Mouse (Mus musculus) E14TG2a.4 (cell line): ENCODE measurements around the gene Lhpp.

Experiments
- H3K27me3 ChIP-seq: 2 replicates; pipeline ENCODE4 v1.6.1; 2014; ENCODE audit warnings: low read length, control low read depth; ENCODE audit not compliant: insufficient read depth
- H3K36me3 ChIP-seq: 2 replicates; pipeline ENCODE4 v1.6.1; 2014; ENCODE audit warnings: low read length, control low read depth; ENCODE audit not compliant: insufficient read depth
- H3K4me1 ChIP-seq: replicated peaks from 2 replicates; pipeline ENCODE4 v1.6.1; 2014; ENCODE audit warnings: low read depth, low read length, control low read depth
- H3K4me3 ChIP-seq: replicated peaks from 2 replicates; pipeline ENCODE4 v1.5.1; 2014; ENCODE audit warnings: mild to moderate bottlenecking, low read length
- H3K9me3 ChIP-seq: 2 replicates; pipeline ENCODE4 v1.6.1; 2014; ENCODE audit warnings: low read length, control low read depth
- CTCF ChIP-seq: conservative IDR thresholded peaks from 2 replicates; pipeline ENCODE4 v1.5.1; 2014; ENCODE audit warnings: low read length
- NANOG ChIP-seq: IDR thresholded peaks from 2 replicates; pipeline ENCODE4 v1.6.1; 2014; ENCODE audit warnings: borderline replicate concordance, low read length, mixed read lengths
- POU5F1 ChIP-seq: IDR thresholded peaks from 2 replicates; pipeline ENCODE4 v1.6.1; 2014; ENCODE audit warnings: low read length, borderline replicate concordance

Gene Lhpp

DNA sequence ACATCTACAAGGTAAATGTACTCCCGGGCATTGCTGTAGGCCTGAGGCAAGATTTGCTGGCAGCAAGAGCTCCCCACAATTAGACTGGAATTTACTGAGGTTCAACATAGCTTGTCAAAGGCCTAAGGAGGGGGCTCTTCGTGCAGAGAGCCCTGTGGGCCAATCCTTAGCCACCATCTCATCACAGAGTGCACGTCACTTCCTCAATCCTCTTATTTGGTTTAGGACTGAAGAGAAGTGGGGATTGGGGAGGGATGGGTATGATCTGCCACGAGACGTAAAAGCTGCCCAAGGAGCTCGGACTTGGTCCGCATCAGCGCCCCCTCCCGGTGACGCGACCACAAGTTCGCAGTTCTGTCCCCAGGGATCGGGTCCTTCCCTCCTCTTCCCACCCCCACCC is 34.8 kb upstream of the Lhpp start:
- TF ChIP-seq NANOG: no peak
- TF ChIP-seq POU5F1: no peak
- 0 out of 2 replicates have a peak, but pooled peaks have one; percentile 4 for TF ChIP-seq CTCF
- H3K27me3 ChIP-seq: peaks cover 38% of the 10 kb centered on the region
- H3K9me3 ChIP-seq: no peaks in the 10 kb centered on the region
- H3K4me1 ChIP-seq: peaks cover 20% of the 10 kb centered on the region
- peak overlapping the region; percentile 90 for H3K4me3 ChIP-seq
- H3K36me3 ChIP-seq: no peaks in the 10 kb centered on the region

DNA sequence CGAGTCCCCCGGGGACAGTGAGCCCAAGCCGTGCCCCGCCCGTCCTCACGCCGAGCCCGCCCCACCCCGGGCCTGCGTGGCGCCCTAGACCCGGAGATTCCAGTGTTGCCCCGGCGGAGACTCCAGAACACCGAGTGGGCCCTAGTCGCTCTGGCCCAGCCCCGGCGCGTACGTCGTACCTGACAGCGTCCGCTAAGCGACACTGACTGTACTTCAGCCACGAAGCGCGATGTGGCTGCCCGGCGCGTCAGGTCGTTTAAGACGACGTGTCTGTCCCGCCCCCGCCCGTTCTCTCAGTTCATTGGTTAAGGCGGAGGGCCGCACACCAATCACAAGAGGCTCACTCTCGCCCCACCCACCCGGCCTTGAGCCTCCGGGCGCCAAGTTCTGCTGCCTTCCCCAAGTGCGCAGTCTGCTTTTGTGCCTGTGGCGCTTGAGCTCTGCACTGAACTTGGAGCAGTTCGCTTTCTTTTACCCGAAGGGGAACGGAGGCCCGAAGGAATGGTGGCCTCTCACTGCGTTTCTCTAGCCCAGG is 34.3 kb upstream of the Lhpp start, which contains the start of gene Oat:
TSS of gene Oat (minus strand) at position 283 of the 535 bp plus-strand sequence.
- Histone ChIP-seq H3K9me3 (no peaks in the 10 kb centered on the region), H3K4me3 (peak within 1 kb of the TSS; percentile 90), H3K36me3 (no peaks in the 10 kb centered on the region), H3K4me1 (peaks cover 20% of the 10 kb centered on the region), H3K27me3 (peaks cover 43% of the 10 kb centered on the region)
- no peak for TF ChIP-seq CTCF
- no peak for TF ChIP-seq POU5F1
- TF ChIP-seq NANOG: no peak

DNA sequence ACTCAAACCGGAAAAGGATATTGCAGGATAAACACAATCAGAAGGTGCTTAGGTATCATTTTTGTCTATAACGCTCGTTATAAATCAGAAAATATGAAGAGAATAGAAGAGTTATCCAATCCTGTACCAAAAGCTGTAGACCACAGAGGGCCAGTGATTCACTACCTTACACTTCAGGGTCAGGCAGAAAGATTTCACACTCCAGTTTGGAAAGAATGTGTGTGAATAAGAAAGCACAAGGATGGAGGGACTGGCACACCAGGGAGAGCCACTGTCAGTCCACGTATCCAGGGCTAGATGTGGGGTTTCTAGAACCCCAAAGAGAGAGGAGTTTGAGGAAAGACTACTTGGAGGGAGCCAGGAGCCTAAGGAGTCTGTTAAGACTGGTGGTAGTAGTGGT is 33.5 kb upstream of the Lhpp start:
- H3K36me3 ChIP-seq: no peaks in the 10 kb centered on the region
- peak overlapping the region; percentile 90; the same call in 1 of the 2 replicates for H3K4me3 ChIP-seq
- H3K4me1 ChIP-seq: peaks cover 20% of the 10 kb centered on the region
- no peaks in the 10 kb centered on the region for H3K9me3 ChIP-seq
- TF ChIP-seq CTCF: no peak
- no peak for TF ChIP-seq POU5F1
- no peak for TF ChIP-seq NANOG
- H3K27me3 ChIP-seq: peaks cover 43% of the 10 kb centered on the region

DNA sequence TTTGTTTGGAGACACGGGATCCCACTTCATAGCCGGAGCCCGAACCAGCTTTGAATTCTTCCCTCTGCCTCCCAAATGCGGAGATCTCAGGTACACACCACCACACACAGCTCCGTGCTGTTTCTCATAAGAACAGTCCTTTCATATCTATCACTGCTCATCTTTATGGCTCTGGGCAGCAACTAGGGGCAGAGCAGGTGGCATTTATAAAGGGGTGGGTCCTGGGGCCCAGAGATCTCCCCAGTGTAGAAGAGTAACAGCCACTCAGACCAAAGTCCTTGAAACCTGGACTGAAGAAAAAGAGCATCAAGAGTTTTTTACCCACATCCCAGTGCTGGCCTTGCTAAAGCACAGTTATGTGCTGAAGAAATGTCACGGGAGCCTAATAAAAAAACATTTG is 29.9 kb upstream of the Lhpp start:
- Histone ChIP-seq H3K9me3 (no peaks in the 10 kb centered on the region), H3K27me3 (peaks cover 54% of the 10 kb centered on the region), H3K36me3 (no peaks in the 10 kb centered on the region), H3K4me3 (no peak overlapping the region), H3K4me1 (peaks cover 16% of the 10 kb centered on the region)
- TF ChIP-seq POU5F1 (no peak), NANOG (no peak), CTCF (no peak)

DNA sequence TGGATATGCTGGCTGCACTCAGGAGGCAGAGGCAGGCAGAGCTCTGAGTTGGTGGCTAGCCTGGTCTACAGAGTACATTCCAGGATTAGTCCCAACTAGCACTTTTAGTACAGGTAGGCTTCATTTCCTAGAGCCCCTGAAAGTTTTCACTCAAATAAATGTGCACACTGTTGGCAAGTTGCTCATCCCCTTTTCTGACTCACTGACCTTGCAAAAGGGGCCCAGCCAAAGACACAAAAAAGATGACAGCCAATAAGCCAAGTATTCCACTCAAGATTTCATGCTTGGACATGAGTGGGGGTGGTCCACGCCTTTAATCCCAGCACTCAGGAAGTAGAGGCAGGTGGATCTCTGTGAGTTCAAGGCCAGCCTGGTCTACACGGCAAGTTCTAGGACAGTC is 29.0 kb upstream of the Lhpp start:
- Histone ChIP-seq H3K36me3 (no peaks in the 10 kb centered on the region), H3K9me3 (no peaks in the 10 kb centered on the region), H3K4me3 (no peak overlapping the region), H3K27me3 (peaks cover 54% of the 10 kb centered on the region), H3K4me1 (peaks cover 16% of the 10 kb centered on the region)
- TF ChIP-seq POU5F1 (no peak), NANOG (no peak), CTCF (no peak)

DNA sequence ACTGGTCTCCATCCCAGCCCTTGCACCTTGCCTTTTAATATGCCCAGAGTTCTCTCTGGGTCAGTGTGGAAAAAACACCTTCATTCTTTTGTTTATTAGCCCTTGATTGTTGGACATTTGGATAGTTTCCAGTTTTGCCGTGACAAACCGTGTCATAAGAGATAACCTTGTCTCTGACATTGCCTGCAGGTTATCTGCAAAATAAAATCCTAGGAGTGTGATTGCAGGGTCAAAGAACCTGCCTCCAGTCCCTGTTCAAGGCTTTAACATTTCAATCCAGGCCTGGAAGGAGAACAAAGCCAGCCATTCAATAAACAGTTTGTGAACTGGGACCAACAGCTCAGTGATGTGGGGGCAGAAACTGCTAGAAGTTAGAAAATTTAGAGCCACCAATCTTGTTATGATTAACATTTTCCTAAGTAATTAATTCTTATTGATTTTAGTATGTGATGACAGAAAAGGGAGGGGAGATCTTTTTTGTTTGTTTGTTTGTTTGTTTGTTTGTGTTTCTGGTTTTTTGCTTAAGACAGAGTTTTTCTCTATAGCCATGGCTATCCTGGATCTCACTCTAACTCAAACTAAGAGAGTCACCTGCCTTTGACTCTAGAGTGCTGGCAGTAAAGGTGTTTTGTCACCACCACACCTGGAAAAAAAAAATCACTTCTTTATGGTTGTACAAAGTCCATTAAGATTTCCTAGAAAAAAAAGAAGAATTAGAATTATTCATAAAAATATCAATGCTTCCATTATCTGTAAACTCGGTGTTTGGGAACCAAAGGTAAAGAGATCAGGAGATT is 24.5 kb upstream of the Lhpp start:
- Histone ChIP-seq H3K4me1 (0 out of 2 replicates have a peak, but pooled peaks cover 4% of the 10 kb centered on the region), H3K27me3 (peaks cover 17% of the 10 kb centered on the region), H3K9me3 (no peaks in the 10 kb centered on the region), H3K4me3 (no peak overlapping the region), H3K36me3 (no peaks in the 10 kb centered on the region)
- TF ChIP-seq POU5F1: no peak
- TF ChIP-seq NANOG: no peak
- TF ChIP-seq CTCF: no peak

DNA sequence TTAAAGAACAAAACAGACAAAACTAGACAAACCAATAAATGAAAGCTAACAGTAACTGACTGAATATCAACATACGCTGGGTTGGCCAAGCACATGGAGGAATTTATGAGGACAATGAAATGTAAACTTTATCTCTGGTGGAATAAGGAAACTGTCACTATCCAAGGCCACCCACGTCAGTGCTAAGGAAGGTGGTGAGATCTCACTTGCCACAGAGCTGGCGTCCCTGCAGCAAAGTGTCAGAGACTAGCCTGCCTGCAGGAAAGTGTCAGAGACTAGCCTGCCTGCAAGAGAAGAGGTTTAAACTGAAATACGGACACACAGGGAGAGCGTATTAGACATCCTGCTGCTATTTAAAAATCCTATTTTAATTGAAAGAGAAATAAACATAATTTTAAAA is 23.3 kb upstream of the Lhpp start:
- H3K4me3 ChIP-seq: no peak overlapping the region

DNA sequence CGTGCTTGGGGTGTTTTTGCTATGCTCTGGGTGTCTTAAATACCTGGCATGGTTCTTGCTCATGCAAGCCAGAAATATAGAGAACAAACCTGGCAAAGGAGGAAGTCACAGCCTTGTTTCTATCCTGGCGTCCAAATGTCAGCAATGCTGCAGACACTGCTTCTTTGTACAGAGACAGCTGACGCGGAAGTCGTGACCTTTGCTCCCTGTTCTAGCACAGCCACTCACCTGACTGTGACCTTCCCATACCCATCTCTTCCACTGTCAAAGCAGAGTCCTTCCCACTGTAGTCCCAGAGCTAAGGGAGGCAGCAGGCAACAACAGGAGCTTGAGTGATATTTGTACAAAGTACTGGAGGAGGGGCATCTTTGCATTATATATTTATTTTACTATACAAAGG is 20.8 kb upstream of the Lhpp start:
- Histone ChIP-seq H3K9me3 (no peaks in the 10 kb centered on the region), H3K4me3 (no peak overlapping the region), H3K4me1 (0 out of 2 replicates have a peak, but pooled peaks cover 4% of the 10 kb centered on the region), H3K36me3 (no peaks in the 10 kb centered on the region), H3K27me3 (peaks cover 30% of the 10 kb centered on the region)
- no peak for TF ChIP-seq POU5F1
- no peak for TF ChIP-seq NANOG
- no peak for TF ChIP-seq CTCF

More for the DNA sequence above, 23.3 kb upstream of the Lhpp start:
- Histone ChIP-seq H3K9me3 (no peaks in the 10 kb centered on the region), H3K36me3 (no peaks in the 10 kb centered on the region), H3K27me3 (peaks cover 25% of the 10 kb centered on the region), H3K4me1 (0 out of 2 replicates have a peak, but pooled peaks cover 4% of the 10 kb centered on the region)
- no peak for TF ChIP-seq POU5F1
- TF ChIP-seq NANOG: no peak
- no peak for TF ChIP-seq CTCF
